Mouse (Mus musculus): ENCODE results near the gene Prg3. TPM values are rescaled to one million over a fixed set of nuclear protein-coding genes. Genes with fewer than 3 reads are reported as not detected.
A peak's percentile ranks its signal among the peaks of the same experiment; 100 is the strongest.

Prg3 gene
- total RNA-seq (2021) = not detected

DNA sequence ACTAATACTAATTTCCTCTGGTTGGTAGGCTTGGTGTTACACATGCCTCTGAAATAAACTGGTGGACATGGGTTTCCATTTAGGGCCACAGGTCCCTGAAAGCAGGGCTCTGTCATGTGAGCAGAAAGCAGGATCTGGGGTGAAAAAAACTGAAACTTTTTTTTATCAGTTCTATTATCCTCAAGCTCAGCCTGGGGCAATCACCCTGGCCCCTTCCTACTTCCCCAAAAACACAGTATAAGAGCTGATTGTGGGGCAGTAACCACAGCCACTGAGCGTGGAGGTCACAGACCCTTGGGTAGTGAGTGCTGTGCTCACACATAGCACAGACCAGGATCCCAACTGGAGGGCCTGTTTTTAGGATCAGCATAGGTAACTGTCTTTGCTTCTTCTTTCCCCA is at the start of gene Prg3:
Prg3 (plus strand) TSS at position 286 of the 400 bp plus-strand sequence.
- intact Hi-C loops (cut with DNase I) = no loop called here
- DNase-seq = no peak

DNA sequence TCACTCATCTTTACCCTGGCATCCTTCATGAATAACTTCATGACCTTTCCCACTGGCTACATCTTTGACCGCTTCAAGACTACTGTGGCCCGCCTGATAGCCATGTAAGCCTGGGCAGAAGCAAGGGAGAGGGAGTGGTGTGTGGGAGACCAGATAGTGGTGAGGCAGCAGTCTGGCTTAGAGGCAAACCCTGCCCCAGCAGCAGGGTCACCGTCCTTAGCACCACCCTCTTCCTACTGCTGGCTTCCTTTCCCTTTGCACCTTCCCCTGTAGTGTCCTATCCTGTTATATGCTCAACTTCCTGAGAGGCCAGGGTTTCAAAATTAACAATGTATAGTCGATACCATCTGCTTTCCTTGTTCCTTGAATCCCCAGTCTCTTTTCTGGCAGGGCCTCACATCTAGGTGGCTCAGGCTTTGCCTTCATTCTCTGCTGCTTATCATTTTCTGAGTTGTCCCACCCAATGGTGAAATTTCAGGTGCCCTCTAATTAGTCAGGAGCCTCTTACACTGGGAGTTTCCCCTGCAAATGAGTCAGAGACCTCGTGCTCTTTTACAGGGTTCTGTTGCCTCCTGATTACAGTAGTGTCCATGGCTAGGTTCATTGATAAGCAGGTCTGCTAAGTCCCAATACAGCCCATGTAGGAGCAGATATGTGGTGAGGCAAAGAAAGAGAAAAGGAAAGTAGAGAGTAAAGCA is 49.6 kb upstream of the Prg3 start:
- intact Hi-C loops (cut with DNase I) = no loop called here
- DNase-seq = no peak

DNA sequence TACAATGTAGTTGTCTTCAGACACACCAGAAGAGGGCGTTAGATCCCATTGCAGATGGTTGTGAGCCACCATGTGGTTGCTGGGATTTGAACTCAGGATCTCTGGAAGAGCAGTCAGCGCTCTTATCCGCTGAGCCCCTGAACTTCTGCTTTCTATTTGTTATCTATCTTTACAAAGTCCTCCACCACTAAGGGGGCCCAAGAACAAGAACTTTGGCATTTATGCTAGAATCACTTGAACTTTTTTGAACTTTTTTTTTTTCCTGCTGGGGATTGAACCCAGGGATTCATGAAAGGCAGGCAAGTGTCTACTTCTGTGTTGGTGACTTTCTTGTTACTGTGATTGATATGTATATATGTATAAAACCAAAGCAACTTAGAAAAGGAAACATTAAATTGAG is 48.7 kb upstream of the Prg3 start:
- intact Hi-C loops (cut with DNase I) = no loop called here
- DNase-seq = no peak

DNA sequence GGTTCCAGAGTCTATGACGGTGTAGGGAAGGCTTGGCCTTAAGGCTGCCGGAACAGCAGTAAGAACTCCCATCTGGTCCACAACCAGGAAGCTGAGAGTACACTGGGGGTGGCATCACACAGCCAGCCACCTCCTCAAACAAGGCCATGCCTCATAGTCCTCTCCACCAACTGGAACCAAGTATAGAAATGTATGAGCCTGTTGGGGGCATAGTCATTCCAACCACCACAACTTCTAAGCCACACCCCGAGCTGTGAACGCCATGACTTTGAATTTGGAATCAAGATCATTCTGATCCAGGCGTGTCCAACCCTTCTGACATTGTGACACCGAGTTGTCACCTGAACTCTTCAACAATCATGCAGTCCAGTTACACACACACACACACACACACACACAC is 48.3 kb upstream of the Prg3 start:
- no peak for DNase-seq
- intact Hi-C loops (cut with DNase I) = no loop called here

DNA sequence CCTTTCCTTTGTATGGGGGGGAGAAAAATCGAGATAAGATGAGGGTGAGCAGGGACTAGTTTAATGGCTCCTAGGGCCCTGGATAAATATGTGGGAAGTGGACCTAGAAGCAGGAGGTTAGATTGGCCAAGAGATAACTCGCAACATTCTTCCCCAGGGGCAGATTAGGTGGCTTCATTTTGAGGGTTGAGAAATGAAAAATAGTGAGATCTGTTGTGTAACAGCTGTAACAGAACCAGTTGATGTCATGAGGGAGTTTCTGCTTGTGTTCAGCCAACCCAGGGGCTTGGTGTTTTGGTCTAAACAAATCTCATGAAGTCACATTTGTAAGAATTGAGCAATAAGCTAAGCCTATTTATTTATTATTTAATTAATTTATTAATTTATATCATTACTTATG is 46.7 kb upstream of the Prg3 start:
- DNase-seq = no peak
- intact Hi-C loops (cut with DNase I) = no loop called here

DNA sequence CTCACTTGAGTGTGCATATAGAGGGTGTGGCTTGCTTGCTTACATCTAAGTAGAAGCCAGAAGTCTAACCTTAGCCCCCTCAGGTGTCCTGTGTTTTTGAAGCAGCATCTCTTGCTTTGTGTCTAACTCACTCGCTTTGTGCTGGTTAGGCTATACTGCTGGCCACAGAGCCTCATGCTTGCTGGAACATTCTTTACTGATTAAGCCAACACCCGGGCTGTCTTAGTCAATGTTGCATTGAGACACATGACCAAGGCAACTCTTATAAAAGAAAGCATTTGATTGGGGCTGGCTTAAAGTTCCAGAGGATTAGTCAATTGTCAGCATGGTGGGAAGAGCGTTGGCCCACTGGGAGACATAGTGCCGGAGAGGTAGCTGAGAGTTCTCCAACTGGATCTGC is 46.2 kb upstream of the Prg3 start:
- intact Hi-C loops (cut with DNase I) = no loop called here
- DNase-seq = no peak

DNA sequence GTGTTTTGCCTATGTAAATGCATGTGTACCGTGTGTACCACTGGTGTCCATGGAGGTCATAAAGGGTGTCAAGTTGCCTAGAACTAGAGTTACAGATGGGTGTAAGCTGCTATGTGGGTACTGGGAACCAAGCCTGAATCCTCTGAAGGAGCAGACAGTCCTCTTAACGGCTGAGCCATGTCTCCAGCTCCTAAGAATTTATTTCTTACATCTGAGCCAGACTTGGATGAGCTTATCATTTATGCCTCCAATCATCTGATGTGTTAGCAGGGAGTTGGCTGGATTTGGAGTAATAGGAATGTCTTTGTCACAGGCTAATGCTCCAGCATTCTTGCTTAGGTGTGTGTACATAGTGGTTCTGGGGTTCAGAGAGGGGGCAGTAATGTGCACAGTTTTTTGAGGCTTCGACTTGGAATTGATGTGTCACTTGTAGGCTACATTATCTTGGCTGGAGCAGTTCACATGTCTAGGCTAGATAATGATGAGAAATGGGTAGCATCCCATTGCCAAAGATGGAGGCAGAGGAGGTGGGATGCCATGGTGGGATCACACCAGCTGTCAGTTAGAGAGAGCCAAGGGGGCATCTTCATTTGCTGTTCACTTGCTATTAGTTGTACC is 40.8 kb upstream of the Prg3 start:
- intact Hi-C loops (cut with DNase I) = no loop called here
- DNase-seq = no peak

DNA sequence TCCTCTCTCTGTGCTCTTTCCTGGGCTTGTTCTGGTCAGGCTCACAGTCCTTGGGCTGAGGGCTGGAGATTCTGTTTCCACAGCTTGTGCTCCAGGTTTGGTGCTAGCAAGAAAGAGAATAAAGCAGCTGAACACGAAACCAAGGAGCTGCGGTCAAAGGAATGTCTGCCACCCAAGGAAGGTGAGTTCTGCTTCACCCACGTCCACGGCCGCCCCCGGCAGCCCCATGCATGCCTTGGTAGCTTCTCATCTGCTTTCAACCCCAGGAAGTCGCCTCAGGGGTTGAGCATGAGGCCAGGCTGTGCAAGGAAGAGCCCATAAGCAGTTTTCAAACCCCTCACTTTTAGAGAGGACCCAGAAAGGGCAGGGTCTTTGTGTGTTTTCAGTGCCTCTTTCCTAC is 39.8 kb upstream of the Prg3 start:
- DNase-seq = no peak
- intact Hi-C loops (cut with DNase I) = no loop called here

DNA sequence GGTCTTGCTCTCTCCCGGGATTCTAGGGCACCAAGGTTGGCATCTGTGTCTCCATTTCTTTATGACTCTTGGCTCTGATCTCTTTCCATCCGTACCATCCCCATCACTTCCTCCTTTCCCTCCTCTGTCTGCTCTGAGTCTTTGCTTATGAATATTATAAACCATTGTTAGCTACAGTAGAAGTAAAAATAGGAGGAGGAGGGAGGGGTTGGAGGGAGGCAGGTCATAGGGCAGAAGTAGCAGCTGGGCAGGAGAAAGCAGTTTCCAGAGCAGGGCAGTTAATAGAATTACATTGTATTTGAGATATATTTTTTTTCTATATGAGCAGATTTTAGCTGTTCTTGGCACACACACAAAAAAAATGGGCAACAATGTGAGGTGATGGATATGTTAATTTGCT is 39.3 kb upstream of the Prg3 start:
- DNase-seq = no peak
- intact Hi-C loops (cut with DNase I) = no loop called here

DNA sequence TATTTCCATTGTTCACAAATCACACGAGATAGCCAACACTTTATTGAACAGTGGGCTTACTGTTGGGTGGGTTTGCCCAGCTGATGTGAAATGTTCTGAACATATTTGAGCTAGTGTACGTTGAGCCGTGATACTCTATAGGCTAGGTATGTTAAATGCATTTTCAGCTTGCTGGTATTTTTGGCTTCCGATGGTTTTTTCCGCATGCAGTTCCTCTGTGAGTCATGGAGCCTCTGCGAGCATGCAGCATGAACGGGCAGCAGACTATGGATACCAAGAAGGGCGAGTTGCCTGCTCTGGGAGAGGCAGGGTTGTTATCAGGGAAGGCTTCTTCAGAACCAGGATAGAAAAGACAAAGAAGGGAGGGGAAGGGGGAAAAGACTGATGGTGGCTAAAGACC is 37.0 kb upstream of the Prg3 start:
- DNase-seq = no peak
- intact Hi-C loops (cut with DNase I) = no loop called here

DNA sequence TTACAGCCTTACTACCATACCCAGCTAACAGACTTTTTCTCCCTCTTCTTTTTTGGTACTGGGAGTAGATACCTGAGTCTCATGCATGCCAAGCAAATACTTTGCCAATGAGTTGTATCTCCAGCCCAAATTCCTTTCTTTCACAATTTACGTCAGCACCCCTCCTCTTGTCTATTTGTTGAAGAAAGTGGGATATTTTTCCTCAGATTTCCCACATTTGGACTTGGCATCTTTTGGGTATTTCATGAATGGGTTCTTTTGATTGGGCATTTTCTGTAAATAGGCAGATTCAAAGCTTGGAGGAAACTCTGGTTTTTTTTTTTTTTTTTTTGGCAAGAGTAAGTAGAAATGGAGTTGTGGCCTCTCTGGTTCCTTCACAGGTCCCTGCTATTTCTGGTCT is 35.8 kb upstream of the Prg3 start:
- intact Hi-C loops (cut with DNase I) = no loop called here
- no peak for DNase-seq

DNA sequence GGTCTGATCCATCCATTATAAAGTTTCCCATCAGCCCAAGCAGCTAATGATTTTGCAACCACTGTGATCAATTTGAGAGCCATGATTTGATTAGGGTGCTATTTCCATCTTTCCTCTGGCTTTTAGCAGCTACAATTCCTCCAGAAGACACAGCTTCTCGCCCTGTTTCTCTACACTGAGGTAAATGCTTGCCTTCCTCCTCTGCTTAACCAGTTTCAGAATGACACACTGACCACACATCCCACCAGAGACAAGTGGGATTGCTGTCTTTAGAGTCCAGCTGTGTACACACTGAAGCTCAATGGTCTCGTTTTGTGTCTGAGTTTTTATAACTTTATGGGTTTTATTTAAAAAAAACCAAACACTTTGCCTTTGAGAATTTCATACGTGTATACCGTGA is 35.3 kb upstream of the Prg3 start:
- intact Hi-C loops (cut with DNase I) = no loop called here
- DNase-seq = no peak

DNA sequence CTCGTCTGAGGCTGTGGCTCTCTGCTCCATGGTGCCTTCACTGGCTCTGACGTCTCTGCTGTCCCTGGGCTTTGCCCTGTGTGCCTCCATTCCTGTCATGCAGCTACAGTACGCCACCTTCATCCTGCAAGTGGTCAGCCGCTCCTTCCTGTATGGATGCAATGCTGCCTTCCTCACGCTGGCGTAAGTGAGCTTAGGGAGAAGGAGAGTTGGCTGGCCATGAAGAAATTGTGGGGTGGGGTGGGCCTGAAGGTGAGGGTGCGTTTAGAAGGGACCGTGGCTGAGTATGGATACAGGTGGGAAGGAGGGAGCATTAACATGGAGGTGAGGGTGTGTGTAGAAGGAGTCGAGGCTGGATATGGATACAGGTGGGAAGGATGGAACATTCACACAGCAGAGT is 32.6 kb upstream of the Prg3 start:
- no peak for DNase-seq
- intact Hi-C loops (cut with DNase I) = no loop called here

DNA sequence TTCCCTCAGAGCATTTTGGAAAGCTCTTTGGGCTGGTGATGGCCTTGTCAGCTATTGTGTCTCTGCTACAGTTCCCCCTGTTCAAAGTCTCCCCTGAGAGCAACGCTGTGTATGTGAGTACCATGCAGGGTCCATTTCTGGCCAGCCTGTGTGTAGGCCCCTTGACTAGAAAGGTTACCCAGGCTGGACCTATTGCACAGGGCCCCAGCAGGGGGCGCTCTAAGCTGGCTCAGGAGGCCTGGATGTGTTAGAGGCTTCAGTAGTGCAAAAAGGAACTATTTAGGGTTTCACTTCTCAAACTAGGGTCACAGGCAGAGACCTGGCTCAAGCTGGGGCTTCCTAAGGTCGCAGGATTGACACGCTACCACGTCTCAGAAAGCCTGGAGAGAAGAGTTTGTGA is 31.7 kb upstream of the Prg3 start:
- peak; percentile 43 for DNase-seq
- intact Hi-C loops (cut with DNase I) = no loop called here

DNA sequence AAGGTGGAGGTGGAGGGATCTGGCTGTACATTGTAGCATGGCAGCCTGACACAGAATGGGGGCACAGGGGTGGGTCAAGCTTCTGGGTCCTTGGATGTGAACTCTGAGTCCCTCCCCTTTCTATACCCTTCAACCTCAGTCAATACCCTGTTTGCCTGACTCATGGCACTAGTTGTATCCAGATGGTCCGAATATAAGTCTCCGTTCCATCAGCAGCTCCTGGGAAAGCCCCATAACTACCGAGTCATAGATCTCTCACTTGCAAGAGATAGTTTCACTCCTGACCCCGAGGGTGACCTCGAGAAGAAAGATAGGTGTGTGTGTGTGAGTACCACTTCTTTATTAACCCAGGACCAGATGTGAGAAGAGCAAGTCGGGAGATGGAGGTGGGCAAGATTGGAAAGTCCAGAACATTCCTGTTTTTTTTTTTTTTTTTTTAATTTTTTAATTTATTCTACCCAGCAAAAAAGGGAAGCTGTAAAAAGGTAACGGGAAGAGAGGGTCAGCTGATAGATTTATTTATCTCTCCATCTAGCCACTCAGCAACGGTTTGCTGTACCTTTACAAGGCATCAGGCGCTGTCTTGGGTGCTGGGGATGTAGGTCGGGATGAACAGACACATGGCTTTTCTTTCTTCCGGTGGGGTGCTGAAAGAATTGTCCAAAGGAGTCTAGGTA is 29.3 kb upstream of the Prg3 start:
- intact Hi-C loops (cut with DNase I) = no loop called here
- no peak for DNase-seq

DNA sequence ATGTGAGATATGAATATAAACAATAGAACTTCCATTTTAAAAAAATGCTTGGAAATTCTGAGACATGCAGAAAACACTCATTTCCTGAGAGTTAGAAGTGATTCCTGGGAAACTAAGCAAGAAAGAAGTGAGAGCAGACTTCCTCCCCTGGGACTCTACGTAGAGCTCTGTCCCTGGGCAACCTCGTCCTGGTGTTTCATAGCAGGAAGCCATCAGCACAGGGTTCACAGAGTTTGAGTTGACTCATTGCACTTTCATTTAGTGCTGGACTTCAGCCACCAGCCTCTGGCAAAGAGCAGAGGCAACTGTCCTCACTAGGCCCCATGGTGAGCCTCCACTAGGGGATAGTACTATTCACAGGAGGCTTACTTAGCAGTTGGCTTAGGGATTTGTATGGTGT is 26.7 kb upstream of the Prg3 start:
- intact Hi-C loops (cut with DNase I) = no loop called here
- no peak for DNase-seq

DNA sequence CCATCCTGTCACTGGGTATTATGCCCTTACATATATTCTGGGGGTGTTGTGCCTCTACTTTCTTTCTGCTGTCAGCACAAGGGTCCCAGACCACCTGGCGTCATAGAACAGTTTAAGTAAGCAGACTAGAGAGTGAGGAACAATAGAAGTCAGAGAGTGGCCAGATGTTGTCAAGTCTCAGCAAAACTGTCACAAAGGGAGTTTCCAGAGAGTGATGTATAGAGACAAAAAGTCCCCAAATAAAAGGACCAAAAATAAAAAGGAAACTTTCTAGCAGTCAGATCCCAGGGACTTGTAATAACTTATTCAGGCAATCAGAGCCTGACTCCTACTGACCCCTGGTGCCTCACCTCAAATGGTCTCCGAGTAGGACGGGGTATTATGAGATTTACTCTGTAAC is 26.1 kb upstream of the Prg3 start:
- no peak for DNase-seq
- intact Hi-C loops (cut with DNase I) = no loop called here

DNA sequence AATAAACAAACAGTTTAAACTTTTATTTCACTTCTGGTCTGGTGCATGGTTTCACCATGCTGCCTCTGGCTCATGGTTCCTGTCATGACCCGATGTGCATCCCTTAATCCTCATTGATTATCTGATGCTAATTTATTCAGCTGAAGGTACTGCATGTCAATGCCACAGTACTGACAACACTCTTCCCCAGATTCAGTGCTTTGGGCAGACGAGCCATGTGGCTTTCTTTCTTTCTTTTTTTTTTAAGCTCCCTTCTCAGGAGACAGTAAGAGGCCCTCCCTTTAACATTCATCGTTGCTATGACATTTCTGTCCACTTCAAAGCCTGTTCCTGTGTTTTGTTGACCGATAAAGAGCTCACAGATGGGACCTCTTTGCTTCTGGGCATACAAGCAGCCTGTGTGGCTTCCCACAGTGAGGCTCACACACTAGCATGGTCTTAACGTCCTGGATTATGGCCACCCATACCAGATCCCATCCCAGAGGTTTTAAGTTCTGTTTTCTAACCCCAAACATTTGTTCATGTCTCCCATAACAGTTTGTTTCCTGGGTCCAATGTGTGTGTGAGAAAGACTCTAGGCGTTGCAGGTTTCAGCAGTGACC is 25.0 kb upstream of the Prg3 start:
- DNase-seq = no peak
- intact Hi-C loops (cut with DNase I) = no loop called here

DNA sequence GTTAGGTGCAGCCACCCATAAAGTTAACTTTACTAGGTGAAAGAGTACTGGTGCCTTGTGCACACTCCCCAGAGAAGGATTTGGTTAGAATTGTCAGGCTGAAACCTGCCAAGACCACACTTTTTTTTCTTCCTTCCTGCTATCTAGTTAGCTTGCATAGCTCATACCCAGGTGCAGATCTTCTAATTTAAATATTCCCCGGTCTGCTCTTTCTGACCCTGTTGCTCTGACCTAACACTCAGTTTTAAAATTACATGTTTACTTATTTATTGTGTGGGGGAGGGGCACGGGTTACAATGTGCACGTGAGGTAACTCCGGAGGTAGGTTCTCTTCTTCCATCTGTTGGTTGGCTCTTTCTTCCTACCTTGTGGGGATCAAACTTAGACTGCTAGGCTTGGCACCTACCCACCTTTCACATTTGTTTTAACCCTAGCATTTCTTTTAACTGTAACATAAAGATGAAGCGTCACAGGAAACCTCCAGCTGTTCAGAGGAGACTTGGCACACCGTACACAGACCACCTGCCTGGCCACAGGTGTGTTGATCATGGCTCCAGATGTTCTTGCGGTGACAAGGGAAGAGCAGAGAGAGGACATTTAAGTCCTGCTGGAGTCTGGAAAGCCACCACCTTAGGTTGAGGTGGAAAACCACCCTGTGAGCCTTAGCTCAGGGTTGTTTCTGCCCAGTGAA is 23.8 kb upstream of the Prg3 start:
- DNase-seq = no peak
- intact Hi-C loops (cut with DNase I) = no loop called here

DNA sequence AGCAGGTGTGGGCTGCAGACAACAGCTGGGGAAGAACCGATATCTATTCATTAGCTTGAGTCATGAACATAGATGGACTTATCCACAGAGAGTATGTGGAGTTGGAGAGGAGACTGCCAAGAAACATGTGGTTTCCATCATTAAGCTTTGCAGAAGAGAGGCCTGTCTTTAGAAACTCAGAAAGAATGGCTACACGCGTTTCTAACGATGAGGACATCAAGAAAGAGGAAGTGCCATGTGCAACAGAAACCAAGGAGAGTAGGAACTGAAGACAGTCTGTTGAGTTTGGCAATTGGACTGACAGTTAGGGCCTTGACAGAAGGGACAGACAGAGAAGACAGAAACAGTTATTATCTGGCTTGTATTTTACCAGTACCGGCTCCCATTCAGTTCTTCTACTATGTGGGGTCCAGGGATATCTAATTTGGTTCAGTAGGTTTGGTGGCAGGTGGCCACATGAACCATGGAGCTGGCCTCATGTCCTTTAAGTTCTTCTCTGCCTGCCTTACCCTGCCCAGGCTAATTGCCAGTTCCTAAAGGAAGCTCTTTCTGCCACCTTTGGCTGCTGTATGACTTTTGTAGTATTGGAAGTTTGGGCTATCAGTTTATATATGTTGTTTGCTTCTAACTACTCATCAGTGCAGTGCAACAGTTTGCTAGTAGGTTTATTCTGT is 20.6 kb upstream of the Prg3 start:
- intact Hi-C loops (cut with DNase I) = no loop called here
- DNase-seq = no peak

DNA sequence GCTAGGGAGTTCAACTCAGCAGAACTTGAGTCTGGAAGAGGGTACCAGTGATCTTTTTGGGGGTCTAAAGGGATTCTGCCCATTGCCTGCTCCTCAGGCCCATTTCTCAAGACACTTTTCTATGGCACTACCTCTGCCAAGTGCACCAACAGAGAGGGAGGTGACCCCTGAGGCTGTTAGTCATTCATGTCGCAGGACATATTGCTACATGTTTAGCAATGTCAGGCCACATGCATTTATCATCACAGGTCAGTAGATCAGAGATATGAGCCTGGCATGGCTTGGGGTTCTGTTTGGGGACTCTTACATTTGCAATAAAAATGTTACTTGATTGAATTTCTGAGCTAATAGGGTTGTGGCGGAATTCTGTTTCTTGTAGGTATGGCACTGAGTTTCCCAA is 12.4 kb upstream of the Prg3 start:
- intact Hi-C loops (cut with DNase I) = no loop called here
- DNase-seq = no peak

All from left cerebral cortex, postnatal 4 days (tissue).